Mouse (Mus musculus) hematopoietic multipotent progenitor cell, adult 10-12 weeks (in vitro differentiated cells): ENCODE data around the gene Asphd2. TPM values are rescaled to one million over a fixed set of nuclear protein-coding genes. Genes with fewer than 3 reads are reported as not detected.

Experiments
- polyA plus RNA-seq: library from polyadenylated mRNA; stranded (reverse); fragments of >175 nt; gene quantifications from 2 replicates; pipeline ENCODE4 v1.2.3, GENCODE M21; 2012; ENCODE audit warnings: low replicate concordance

Asphd2 gene
- polyA plus RNA-seq = 0.13 TPM in 1 of 2 replicates, not detected in the other

DNA sequence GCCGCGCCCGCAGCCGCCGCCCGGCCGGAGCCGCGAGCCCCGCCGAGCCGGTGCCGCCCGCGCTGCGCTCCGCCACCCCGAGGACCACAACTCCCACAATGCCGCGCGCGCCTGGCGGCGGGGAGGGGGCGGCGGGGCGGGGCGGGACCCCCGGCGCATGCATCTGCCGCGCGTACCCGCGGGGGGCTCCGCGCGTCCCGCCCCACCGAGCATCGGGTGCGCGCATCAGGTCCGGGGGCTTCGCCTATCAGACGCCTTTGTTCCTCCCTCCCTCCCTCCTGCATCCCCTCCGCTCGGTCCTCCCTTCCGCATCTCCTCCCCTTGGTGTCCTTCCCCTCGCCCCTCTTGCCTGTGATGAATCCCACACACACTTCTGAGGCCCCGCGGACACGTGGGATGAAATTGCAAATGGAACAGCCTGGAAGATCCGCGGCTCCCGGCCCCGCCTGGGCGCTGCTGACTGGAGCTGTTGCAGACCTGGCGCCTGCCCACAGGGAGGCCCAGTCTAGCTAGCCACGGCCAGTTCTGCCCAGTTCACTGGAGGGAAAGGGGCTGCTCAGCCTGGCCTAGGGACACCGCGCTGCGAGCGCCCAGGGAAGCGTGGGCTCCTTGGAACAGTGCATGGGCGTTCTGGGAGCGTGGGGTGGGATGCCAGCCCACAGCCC is at the start of gene Asphd2:
Asphd2 (minus strand) TSS at position 88 of the 665 bp plus-strand sequence.

DNA sequence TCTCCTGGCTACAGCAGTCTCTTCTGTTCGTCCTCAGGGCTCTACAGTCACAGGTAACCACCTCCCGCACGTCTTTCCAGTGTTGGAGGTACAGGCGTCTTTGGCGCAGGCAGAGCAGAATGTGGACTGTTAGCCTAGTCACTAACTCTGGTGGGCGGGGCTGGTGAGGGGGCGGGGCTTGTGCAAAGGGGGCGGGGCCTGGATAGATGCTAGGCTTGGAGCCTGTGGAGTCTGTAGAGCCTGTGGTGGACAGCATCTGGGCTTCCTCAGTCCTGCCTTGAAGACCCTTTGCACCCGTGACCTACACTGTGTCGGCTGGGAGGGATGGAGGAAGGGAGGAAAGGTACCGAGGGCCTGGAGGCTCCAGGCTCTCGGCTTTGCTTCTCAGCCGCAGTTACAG is 38.8 kb downstream of the Asphd2 start, which contains the start of gene Gm6583:
Gm6583 (minus strand) TSS at position 124 of the 400 bp plus-strand sequence.

DNA sequence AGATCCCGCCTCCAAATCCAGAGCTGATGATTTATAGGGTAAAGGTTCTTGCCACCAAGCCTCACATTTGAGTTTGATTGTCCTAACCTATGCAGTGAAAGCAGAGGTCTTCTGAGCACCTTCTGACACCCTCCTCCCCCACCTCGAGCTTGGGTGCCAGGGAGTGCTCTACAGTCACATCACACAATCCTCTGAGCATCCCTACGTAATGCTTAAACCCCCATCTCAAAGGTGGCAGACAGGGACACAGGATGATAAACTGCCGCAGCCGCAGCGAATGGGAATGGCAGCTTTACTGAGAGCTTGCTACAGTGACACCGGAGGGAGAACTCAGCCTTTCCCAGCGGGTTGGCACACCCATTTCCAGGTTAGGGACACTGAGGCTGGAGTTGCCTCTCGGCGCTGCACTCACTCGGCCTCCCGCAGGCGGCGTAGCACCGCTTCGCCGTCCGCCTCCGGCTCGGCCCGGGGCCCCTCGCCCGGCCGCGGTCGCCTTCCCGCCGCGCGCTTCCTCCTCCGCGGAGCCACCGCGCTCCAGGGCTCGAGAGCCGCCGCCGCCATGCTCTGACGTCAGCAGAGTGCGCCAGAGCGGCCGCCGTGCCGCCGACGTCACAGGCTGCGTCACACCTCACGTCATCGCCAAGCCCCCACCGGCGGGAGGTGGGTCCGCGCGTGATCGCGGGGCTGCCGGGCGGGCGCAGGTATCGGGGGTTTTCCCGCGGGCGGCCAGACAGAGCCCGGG is 52.0 kb downstream of the Asphd2 start, which contains the start of the genes Srrd and Hps4:
Srrd (minus strand) TSS at position 578 of the 742 bp plus-strand sequence.
Hps4 (plus strand) TSS at position 621 of the 742 bp plus-strand sequence.

Other genes with a start within 250 kb of the Asphd2 start
- 1.7 and 3.7 TPM in 2 replicates for gene Cryba4, start 142.3 kb downstream of the Asphd2 start, polyA plus RNA-seq
- gene Crybb1, start 139.1 kb downstream of the Asphd2 start, polyA plus RNA-seq = 0.33 and 2.0 TPM in 2 replicates
- gene Tpst2, start 118.2 kb downstream of the Asphd2 start, polyA plus RNA-seq = 134 and 156 TPM in 2 replicates
- gene Tfip11, start 68.5 kb downstream of the Asphd2 start, polyA plus RNA-seq = 35.2 and 37.5 TPM in 2 replicates
- 8.7 and 20.7 TPM in 2 replicates for gene Srrd, start 51.8 kb downstream of the Asphd2 start, polyA plus RNA-seq
- 14.3 and 39.3 TPM in 2 replicates for gene Hps4, start 51.8 kb downstream of the Asphd2 start, polyA plus RNA-seq
- gene Gm6583, start 38.8 kb downstream of the Asphd2 start, polyA plus RNA-seq = 0.04 TPM in 1 of 2 replicates, not detected in the other
- not detected in 2 replicates for gene Gm6588, start 54.6 kb upstream of the Asphd2 start, polyA plus RNA-seq
- gene Sez6l, start 182.3 kb upstream of the Asphd2 start, polyA plus RNA-seq = 0.18 and 0.27 TPM in 2 replicates